Mouse (Mus musculus) neural tube, embryonic 10.5 days (tissue): ENCODE data around the gene Calhm2.

Source experiments
- DNase-seq: peaks from one replicate; pipeline ENCODE4 v3.0.0-alpha.2; 2017; ENCODE audit warnings: low spot score; ENCODE audit errors: extremely low spot score

Calhm2 gene

DNA sequence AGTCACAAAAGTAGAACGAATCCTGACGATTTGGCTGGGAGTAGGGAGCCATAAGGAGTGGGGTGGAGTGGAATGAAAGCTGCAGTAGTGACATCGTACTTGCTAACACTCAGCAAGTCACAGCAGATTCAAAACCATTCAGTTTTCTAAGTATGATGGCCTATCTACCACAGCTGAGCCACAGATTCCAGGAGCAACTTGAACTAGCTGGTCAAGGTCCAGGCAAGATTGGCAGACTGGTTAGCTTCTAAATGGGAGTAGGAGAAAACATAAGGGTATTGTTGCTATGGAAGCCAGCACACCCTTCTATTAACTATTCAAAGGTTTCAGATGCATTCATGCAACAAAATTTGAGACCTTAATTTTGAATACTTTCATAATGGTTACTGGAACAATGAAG, 49.9 kb downstream of the Calhm2 start:
- no peak for DNase-seq

DNA sequence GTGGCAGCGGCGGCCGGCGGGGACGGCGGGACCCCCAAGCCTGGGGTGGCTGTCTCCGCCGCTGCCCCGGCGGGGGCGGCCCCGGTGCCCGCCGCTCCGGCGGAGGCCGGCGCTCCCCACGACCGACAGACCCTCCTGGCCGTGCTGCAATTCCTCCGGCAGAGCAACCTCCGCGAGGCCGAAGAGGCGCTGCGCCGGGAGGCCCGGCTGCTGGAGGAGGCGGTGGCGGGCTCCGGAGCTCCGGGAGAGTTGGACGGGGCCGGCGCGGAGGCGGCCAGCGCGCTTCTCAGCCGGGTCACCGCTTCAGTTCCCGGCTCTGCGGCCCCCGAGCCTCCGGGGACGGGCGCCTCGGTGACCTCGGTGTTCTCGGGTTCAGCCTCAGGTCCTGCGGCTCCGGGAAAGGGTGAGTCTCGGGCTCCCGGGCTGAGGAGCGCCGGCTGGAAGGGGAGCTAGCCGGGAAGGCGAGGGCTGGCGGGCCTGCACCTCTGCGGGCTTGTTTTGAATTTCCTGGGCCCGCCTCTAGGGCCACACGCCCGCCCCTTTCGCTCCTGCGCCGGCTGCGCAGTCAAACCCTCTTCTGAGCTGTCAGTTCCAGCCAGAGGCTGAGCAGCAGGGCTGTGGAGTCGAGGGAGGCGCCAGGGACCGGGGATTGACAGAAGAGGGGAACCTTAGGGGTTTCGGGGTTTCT, 70.0 kb downstream of the Calhm2 start:
- peak; percentile 86 for DNase-seq

GRCm38 (mm10) chr19:47067096-47067882, 70.8 kb downstream of the Calhm2 start, which contains the start of gene Taf5:
TSS of gene Taf5 (plus strand) at chr19:47067746.
- peak; percentile 97 for DNase-seq

GRCm38 (mm10) chr19:47065860-47066259, 72.2 kb downstream of the Calhm2 start:
- DNase-seq: no peak

- DNase-seq: no peak
Observed at GRCm38 (mm10) chr19:47057684-47058083, 80.4 kb downstream of the Calhm2 start.
